Mouse (Mus musculus): ENCODE data around the gene Lsm4.

The Lsm4 gene

GRCm38 (mm10) chr8:70701048-70701981, 28.3 kb downstream of the Lsm4 start:
- no peak for DNase-seq

- DNase-seq: no peak
Observed at GRCm38 (mm10) chr8:70701982-70702841, 29.2 kb downstream of the Lsm4 start.

DNA sequence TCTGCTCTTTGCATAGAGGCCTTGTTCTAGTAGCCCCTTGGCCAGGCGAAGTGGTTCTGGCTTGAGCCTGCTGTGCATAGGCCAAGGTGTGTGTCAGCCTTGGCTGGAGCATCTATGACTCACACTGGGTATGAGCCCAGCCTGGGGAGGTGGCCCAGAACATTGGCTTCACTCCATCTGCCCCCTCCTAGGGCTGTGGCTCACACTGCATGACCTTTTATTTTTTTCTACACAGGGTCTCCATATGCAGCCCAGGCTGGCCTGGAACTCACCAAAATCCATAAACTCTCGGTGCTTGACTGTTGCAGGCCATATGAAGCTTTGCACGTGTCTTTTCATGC, 29.8 kb downstream of the Lsm4 start:
- no peak for DNase-seq

DNA sequence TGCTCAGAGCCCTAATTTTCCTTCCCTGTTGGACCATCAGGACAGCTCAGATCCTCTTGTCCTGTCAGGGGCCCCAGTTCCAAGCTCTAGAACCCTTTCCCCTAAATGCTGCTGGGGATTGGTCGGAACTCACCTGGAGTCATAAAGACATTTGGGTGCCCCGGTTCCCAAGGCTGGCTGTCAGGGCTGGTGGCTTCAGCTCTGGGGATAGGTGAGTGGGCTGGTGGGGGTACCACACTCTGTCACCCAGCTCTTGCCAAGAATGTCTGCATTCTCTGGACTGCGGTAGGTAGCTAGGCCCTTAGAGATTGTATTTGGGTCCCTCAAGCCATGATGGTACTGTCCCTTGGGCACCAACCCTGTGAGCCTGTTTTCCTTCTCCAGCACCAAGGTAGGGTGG, 30.2 kb downstream of the Lsm4 start, which contains the start of gene Iqcn:
TSS of gene Iqcn (plus strand) at position 171 of the 400 bp plus-strand sequence.
- no peak for DNase-seq

DNA sequence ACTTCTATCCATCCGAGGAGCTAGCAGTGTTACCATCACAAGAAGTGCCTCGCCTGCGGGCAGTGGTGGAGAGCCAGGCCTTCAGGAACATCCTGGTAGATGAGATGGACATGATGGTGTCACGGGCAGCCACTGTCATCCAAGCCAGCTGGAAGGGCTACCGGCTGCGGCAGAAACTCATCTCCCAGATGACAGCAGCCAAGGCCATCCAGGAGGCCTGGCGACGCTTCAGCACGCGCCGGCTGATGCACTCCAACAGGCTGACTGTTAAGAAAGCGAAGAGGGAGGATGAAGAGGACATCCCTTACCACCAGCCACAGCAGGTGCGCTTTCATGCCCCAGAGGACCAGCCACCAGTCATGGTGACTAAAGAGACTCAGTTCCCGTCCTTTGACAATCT, 35.2 kb downstream of the Lsm4 start:
- DNase-seq: no peak

- no peak for DNase-seq
Observed at GRCm38 (mm10) chr8:70709794-70710193, 36.7 kb downstream of the Lsm4 start.

DNA sequence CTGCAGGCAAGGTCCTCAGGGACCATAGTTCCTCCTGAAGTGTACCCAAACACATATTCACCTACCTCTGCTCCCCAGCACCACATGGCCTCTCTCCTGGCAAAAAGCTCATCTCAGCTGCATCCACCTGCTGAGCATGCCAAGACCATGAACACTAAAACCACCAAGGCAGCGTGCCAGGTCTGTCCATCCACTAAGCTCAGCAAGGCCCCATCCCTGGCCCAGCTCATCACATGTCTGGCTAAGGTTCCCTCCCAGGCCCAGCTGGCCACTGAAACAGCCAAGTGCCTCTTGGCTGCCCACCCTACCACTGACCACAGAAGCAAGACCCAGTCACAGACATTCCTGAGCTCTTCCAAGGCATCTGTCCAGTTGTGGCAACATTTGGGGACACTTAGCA, 37.2 kb downstream of the Lsm4 start:
- DNase-seq: no peak

DNA sequence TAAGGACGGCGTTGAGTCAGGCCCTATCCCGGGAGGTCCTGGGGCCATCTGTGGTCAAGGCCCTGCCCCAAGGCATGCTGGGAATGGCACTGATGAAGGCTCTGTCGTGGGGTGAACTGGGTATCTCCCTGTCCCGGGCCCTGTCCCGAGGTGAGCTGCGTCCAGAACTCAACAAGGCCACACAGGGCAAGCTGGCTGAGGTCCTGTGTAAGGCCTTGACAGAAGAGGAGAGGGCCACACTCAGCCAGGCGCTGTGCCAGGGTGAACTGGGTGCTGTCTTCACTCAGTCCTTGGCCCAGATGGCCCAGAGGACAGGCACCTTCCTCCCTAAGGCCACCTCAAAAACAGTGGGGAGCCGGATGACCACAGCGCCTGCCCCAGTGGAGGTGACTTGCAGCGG, 38.0 kb downstream of the Lsm4 start:
- no peak for DNase-seq

DNA sequence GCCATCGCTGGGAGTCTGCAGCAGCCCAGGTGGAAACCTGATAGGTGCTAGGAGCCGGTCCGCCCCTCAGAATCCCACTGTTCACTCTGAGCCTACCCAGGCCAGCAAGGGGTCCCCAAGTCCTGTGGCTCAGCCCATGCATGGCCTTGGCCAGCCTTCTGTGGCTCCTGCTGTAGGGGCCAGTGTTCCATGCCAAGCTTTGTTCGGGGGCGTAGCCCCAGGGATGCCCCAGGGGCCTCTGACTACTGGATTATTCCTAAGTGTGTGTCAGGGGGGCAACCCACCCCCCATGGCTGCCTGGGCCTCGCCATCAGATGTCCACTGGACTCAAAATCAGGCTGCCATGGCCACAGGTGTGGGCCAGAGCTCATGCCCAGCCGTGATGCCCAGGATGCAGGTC, 40.9 kb downstream of the Lsm4 start:
- DNase-seq: no peak

GRCm38 (mm10) chr8:70715086-70715485, 42.0 kb downstream of the Lsm4 start:
- DNase-seq: no peak

DNA sequence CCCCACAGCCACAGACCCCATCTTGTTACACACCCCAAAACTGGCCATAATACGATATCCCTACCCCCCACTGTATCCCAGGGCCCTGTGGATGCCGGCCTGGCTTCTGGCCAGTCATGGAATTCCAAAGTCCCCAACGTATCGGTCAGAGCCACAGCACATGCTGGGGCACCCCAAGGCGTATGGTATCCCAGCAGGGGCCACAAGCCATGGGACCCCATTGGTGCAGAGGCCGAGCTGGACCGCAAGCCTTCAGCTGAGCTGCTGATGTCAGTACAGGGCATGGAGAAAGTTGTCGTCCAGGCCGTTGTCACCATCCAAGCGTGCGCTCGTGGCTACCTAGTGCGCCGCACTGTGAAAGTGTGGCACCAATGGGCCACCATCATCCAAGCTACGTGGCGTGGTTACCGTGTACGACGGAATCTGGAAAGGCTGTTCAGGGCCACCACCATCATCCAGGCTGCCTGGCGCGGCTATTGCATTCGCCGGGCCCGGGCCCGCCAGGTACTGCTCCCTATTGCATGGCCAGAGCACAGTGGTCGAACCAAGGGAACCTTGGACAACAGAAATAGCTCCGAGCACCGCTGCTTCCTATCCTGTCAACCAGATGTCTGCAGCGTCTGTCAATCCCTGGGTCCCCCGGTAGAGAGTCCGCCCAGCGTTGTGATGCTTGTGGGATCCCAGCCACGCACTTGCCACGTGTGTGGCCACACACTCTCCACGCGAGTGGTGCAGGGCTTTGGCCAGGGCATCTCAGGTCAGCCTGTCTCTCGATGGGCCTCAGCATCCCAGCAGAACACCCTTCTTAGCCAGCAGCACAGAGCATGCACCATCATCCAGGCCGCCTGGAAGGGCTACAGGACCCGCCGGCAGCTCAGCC, 43.7 kb downstream of the Lsm4 start:
- no peak for DNase-seq

DNA sequence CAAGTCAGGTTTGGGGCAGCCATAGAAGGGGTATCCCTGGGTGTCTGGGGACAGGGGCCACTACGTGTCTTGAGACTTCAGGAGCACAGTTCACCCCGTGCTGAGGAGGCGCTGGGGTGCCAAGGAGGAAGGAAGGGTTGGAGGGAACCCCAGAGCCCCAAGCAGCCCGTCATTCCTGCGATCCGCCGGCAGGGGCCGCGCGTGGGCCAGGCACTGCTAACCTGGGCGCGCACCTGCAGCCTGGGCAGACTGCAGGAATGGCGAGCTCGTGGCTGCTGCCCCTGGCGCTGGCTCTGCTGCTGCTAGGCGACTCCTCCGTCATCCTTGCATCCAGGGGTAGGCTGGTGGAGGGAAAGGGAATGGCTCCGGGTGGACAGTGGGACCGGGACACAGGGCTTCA, 45.2 kb downstream of the Lsm4 start, which contains the start of gene Gm3336:
TSS of gene Gm3336 (plus strand) at position 247 of the 400 bp plus-strand sequence.
- peak; percentile 71 for DNase-seq

- DNase-seq: no peak
Observed at GRCm38 (mm10) chr8:70719796-70720270, 46.8 kb downstream of the Lsm4 start.

DNA sequence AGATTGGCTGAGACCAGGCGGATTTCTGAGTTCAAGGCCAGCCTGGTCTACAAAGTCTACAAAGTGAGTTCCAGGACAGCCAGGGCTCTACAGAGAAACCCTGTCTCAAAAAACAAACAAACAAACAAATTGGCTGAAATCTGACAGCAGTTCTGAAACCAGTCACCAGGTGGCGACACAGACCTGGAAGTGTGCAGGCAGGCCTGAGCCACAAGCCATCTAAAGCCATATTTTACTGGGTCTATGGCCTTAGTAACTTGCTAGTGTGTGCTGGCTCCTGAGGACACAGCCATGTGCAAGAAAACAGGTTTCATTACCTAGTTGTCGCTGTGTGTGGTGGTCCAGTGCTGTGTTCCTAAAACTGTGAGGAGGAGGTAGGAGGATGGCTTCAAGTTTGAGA, 47.7 kb downstream of the Lsm4 start:
- DNase-seq: peak; percentile 75

- no peak for DNase-seq
Observed at GRCm38 (mm10) chr8:70721601-70722000, 48.6 kb downstream of the Lsm4 start.

DNA sequence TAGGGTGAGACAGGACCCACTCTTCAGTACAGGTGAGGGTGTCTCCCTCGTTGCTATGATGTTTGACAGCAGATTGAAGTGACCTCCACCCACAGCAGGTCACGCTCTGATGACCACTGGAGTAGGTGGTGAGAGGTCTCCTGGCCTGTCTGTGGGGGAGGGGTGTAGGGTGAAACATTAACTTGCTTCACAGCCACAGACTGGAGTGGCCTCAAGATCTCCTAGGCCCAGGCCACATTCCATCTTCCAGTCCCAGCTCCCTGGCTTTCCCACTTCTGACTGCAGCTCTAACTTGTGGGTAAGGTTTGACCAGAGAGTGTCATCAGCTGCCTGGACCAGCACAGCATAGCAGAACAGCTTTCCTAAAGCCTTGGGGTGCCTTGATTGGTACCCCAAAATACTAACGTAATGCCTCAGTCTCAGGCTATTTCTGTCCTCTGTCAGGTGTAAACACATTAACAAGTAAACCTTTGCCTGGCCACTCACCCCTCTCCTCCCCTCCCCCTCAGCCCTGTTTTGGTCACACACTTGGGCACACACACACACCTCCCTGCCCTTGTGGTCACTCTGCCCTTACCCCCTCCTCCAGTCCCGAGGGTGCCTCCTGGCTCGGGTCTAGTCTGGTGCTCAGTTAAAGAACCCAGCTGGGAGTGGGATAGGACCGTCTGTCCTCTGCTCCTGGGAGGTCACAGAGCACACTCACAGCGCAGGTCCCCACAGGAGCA, 50.6 kb downstream of the Lsm4 start, which contains the start of gene Pde4c:
TSS of gene Pde4c (plus strand) at position 235 of the 725 bp plus-strand sequence.
- peak; percentile 60 for DNase-seq

- no peak for DNase-seq
Observed at GRCm38 (mm10) chr8:70724216-70724615, 51.2 kb downstream of the Lsm4 start.

DNA sequence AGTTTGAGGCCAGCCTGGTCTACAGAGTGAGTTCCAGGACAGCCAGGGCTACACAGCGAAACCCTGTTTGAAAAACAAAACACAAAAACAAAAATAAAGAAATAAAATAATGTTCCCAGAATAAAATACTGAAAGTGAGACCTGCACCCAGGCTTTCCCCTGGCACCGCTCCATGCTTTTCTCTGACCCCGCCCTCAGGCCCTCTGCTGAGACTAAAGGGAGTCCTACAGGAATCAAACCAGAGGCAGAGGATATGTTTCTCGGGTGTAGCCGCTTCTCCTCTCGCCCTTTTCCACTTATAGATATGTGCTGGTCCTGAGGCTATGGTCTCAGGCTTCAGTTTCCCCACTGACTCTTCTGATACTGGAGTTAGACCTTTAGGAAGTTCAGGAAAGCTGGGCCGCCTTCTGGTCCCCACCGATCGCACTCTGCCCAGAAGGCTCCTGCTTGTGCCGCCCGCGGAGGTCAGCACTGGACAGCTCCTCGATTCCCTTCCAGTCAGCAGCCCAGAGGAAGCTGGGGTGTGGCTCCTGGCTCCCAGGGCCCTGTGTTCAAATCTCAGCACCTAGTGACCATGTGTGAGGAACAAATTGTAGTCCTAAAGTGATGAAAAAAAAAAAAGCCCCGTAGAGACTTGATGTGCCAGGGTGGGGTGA, 52.9 kb downstream of the Lsm4 start:
- peak; percentile 40 for DNase-seq

DNA sequence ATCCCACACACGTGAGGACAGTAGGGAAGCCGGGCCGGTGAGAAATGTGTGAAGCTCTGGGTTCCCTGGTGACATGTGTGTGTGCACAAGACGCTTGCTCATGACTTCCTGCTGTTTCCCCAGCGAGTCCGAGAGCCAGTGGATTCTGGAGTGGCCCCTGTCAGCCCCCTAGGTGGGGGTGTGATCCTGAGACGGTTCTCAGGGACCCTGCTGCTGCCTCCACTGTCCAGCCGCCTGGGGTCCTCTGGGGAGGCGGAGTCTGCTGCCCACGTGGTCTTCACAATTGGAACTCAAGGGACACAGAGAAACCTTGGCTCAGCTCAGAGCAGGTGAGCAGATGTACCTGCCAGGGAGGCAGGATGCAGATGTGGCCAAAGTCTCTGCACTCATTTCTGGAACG, 53.7 kb downstream of the Lsm4 start:
- DNase-seq: no peak
